Mouse (Mus musculus): Measurements from ENCODE around the gene Cd3d. TPM values are rescaled to one million over a fixed set of nuclear protein-coding genes. Genes with fewer than 3 reads are reported as not detected.

Cd3d gene
- polyA plus RNA-seq, 1 experiment: 3.8 TPM

- H3K36me3 ChIP-seq (ENCODE audit: control insufficient read depth, insufficient read depth, low read length): no peaks in the 10 kb centered on the region
- no peak overlapping the region for H3K4me3 ChIP-seq (ENCODE audit: low read depth, low read length)
- WGBS: 54% methylated on average over 3 of the region's 3 CpGs
- TF ChIP-seq POLR2A (IDR thresholded peaks at IDR 0.05; ENCODE audit: low read depth, low read length) (no peak), CTCF (IDR thresholded peaks at IDR 0.05; ENCODE audit: extremely low read depth, insufficient read length, insufficient replicate concordance, low read depth, low read length) (no peak)
- H3K27ac ChIP-seq (ENCODE audit: insufficient read depth, low read depth, low read length): no peak overlapping the region
- no peaks in the 10 kb centered on the region for H3K27me3 ChIP-seq (ENCODE audit: control insufficient read depth, insufficient read depth, low read length)
- H3K4me1 ChIP-seq (ENCODE audit: control insufficient read depth, insufficient read depth, insufficient read length, low read length): no peaks in the 10 kb centered on the region
Observed at GRCm38 (mm10) chr9:45000249-45000648, 18.7 kb downstream of the Cd3d start.

- H3K27me3 ChIP-seq (ENCODE audit: control insufficient read depth, insufficient read depth, low read length): peaks cover 3% of the 10 kb centered on the region; the same call in 1 of the 2 replicates
- H3K4me3 ChIP-seq (ENCODE audit: low read depth, low read length): peak overlapping the region; percentile 2
- TF ChIP-seq CTCF (IDR thresholded peaks at IDR 0.05; ENCODE audit: extremely low read depth, insufficient read length, insufficient replicate concordance, low read depth, low read length): no peak
- TF ChIP-seq POLR2A (IDR thresholded peaks at IDR 0.05; ENCODE audit: low read depth, low read length): no peak
- 62% methylated on average over 12 of the region's 12 CpGs for whole genome bisulfite sequencing
- no peak overlapping the region for H3K27ac ChIP-seq (ENCODE audit: insufficient read depth, low read depth, low read length)
- H3K4me1 ChIP-seq (ENCODE audit: control insufficient read depth, insufficient read depth, insufficient read length, low read length): no peaks in the 10 kb centered on the region
- H3K36me3 ChIP-seq (ENCODE audit: control insufficient read depth, insufficient read depth, low read length): no peaks in the 10 kb centered on the region
Observed at GRCm38 (mm10) chr9:45007404-45007803, 25.8 kb downstream of the Cd3d start.

- 72% methylated on average over 4 of the region's 4 CpGs for WGBS
- TF ChIP-seq POLR2A (IDR thresholded peaks at IDR 0.05; ENCODE audit: low read depth, low read length) (no peak), CTCF (IDR thresholded peaks at IDR 0.05; ENCODE audit: extremely low read depth, insufficient read length, insufficient replicate concordance, low read depth, low read length) (no peak)
- Histone ChIP-seq H3K27me3 (ENCODE audit: control insufficient read depth, insufficient read depth, low read length) (peaks cover 3% of the 10 kb centered on the region; the same call in 1 of the 2 replicates), H3K27ac (ENCODE audit: insufficient read depth, low read depth, low read length) (0 out of 2 replicates have a peak overlapping the region, but pooled peaks have one; percentile 30), H3K4me3 (ENCODE audit: low read depth, low read length) (peak overlapping the region; percentile 32), H3K4me1 (ENCODE audit: control insufficient read depth, insufficient read depth, insufficient read length, low read length) (no peaks in the 10 kb centered on the region), H3K36me3 (ENCODE audit: control insufficient read depth, insufficient read depth, low read length) (no peaks in the 10 kb centered on the region)
Observed at GRCm38 (mm10) chr9:45008342-45008741, 26.8 kb downstream of the Cd3d start.

GRCm38 (mm10) chr9:45009180-45010078 is 27.8 kb downstream of the Cd3d start, which contains the start of gene Cd3e:
Gene Cd3e, minus strand, starts transcription at chr9:45009627.
- Histone ChIP-seq H3K27ac (ENCODE audit: insufficient read depth, low read depth, low read length) (peak within 1 kb of the TSS; percentile 30), H3K27me3 (ENCODE audit: control insufficient read depth, insufficient read depth, low read length) (peaks cover 3% of the 10 kb centered on the region; the same call in 1 of the 2 replicates), H3K4me1 (ENCODE audit: control insufficient read depth, insufficient read depth, insufficient read length, low read length) (no peaks in the 10 kb centered on the region), H3K4me3 (ENCODE audit: low read depth, low read length) (peak within 1 kb of the TSS; percentile 52), H3K36me3 (ENCODE audit: control insufficient read depth, insufficient read depth, low read length) (no peaks in the 10 kb centered on the region)
- 83% methylated on average over 19 of the region's 19 CpGs for WGBS
- TF ChIP-seq CTCF (IDR thresholded peaks at IDR 0.05; ENCODE audit: extremely low read depth, insufficient read length, insufficient replicate concordance, low read depth, low read length) (no peak), POLR2A (IDR thresholded peaks at IDR 0.05; ENCODE audit: low read depth, low read length) (no peak)

GRCm38 (mm10) chr9:45010461-45010860 is 28.9 kb downstream of the Cd3d start:
- WGBS: 55% methylated on average over 4 of the region's 4 CpGs
- TF ChIP-seq CTCF (IDR thresholded peaks at IDR 0.05; ENCODE audit: extremely low read depth, insufficient read length, insufficient replicate concordance, low read depth, low read length): no peak
- no peak for TF ChIP-seq POLR2A (IDR thresholded peaks at IDR 0.05; ENCODE audit: low read depth, low read length)
- H3K4me3 ChIP-seq (ENCODE audit: low read depth, low read length): no peak overlapping the region
- H3K27ac ChIP-seq (ENCODE audit: insufficient read depth, low read depth, low read length): no peak overlapping the region
- peaks cover 3% of the 10 kb centered on the region; the same call in 1 of the 2 replicates for H3K27me3 ChIP-seq (ENCODE audit: control insufficient read depth, insufficient read depth, low read length)
- no peaks in the 10 kb centered on the region for H3K36me3 ChIP-seq (ENCODE audit: control insufficient read depth, insufficient read depth, low read length)
- no peaks in the 10 kb centered on the region for H3K4me1 ChIP-seq (ENCODE audit: control insufficient read depth, insufficient read depth, insufficient read length, low read length)

GRCm38 (mm10) chr9:45011291-45011690 is 29.7 kb downstream of the Cd3d start:
- Histone ChIP-seq H3K27me3 (ENCODE audit: control insufficient read depth, insufficient read depth, low read length) (peaks cover 3% of the 10 kb centered on the region; the same call in 1 of the 2 replicates), H3K36me3 (ENCODE audit: control insufficient read depth, insufficient read depth, low read length) (no peaks in the 10 kb centered on the region), H3K4me3 (ENCODE audit: low read depth, low read length) (no peak overlapping the region), H3K27ac (ENCODE audit: insufficient read depth, low read depth, low read length) (no peak overlapping the region), H3K4me1 (ENCODE audit: control insufficient read depth, insufficient read depth, insufficient read length, low read length) (no peaks in the 10 kb centered on the region)
- 39% methylated on average over 6 of the region's 6 CpGs for WGBS
- no peak for TF ChIP-seq POLR2A (IDR thresholded peaks at IDR 0.05; ENCODE audit: low read depth, low read length)
- TF ChIP-seq CTCF (IDR thresholded peaks at IDR 0.05; ENCODE audit: extremely low read depth, insufficient read length, insufficient replicate concordance, low read depth, low read length): no peak

GRCm38 (mm10) chr9:45014879-45015278 is 33.3 kb downstream of the Cd3d start:
- Histone ChIP-seq H3K27me3 (ENCODE audit: control insufficient read depth, insufficient read depth, low read length) (no peaks in the 10 kb centered on the region; the same call in 1 of the 2 replicates), H3K27ac (ENCODE audit: insufficient read depth, low read depth, low read length) (no peak overlapping the region), H3K36me3 (ENCODE audit: control insufficient read depth, insufficient read depth, low read length) (no peaks in the 10 kb centered on the region), H3K4me1 (ENCODE audit: control insufficient read depth, insufficient read depth, insufficient read length, low read length) (peaks cover 2% of the 10 kb centered on the region; the same call in 1 of the 2 replicates), H3K4me3 (ENCODE audit: low read depth, low read length) (no peak overlapping the region)
- 50% methylated on average over 2 of the region's 2 CpGs for WGBS
- TF ChIP-seq CTCF (IDR thresholded peaks at IDR 0.05; ENCODE audit: extremely low read depth, insufficient read length, insufficient replicate concordance, low read depth, low read length) (no peak), POLR2A (IDR thresholded peaks at IDR 0.05; ENCODE audit: low read depth, low read length) (no peak)

All from small intestine, adult 2 months (tissue).